Mouse (Mus musculus): ENCODE measurements around the gene Ibtk. TPM values are rescaled to one million over a fixed set of nuclear protein-coding genes. Genes with fewer than 3 reads are reported as not detected.
A peak's percentile ranks its signal among the peaks of the same experiment; 100 is the strongest.

Ibtk gene
- polyA plus RNA-seq, 1 experiment from 2014 or later = 42.9 TPM

DNA sequence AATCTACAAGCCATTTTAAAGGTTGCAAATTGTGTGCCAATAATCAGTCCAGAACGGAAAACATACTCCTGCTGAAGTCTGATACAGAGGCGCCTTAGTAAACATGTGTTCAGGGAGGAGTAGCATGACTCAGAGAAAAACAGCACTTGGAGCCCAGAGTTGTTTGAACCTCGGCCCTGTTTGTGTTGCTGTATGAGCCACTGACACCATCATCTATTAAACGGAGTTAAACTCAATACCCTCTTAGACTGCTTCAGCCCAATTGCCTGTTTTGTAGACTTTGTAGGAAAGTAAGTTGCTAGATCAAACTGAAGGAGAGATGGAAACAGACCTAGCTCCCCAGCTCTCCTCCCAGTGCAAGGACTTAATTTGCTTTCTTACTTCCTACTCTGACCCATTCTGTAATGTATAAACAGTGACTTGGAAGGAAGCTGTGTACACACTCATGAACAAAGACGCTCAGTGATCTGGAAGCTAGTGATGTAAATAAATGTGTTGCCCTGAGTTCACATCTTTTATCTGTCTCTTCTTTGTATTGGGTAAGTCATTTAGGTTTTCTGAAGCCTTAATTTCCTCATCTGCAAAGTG lies 882 bp upstream of the Ibtk start:
- Histone ChIP-seq H3K9me3 (no peaks in the 10 kb centered on the region), H3K27me3 (no peaks in the 10 kb centered on the region), H3K27ac (replicated peaks) (peak overlapping the region; percentile 99), H3K4me1 (peaks cover 16% of the 10 kb centered on the region), H3K4me2 (replicated peaks) (peak overlapping the region; percentile 62), H3K36me3 (no peaks in the 10 kb centered on the region), H3K4me3 (peak overlapping the region; percentile 96), H3K9ac (replicated peaks) (peak overlapping the region; percentile 98)
- no peak for ATAC-seq (ENCODE audit: low FRiP score, low read depth)
- 24% methylated on average over 5 of the region's 5 CpGs for WGBS

DNA sequence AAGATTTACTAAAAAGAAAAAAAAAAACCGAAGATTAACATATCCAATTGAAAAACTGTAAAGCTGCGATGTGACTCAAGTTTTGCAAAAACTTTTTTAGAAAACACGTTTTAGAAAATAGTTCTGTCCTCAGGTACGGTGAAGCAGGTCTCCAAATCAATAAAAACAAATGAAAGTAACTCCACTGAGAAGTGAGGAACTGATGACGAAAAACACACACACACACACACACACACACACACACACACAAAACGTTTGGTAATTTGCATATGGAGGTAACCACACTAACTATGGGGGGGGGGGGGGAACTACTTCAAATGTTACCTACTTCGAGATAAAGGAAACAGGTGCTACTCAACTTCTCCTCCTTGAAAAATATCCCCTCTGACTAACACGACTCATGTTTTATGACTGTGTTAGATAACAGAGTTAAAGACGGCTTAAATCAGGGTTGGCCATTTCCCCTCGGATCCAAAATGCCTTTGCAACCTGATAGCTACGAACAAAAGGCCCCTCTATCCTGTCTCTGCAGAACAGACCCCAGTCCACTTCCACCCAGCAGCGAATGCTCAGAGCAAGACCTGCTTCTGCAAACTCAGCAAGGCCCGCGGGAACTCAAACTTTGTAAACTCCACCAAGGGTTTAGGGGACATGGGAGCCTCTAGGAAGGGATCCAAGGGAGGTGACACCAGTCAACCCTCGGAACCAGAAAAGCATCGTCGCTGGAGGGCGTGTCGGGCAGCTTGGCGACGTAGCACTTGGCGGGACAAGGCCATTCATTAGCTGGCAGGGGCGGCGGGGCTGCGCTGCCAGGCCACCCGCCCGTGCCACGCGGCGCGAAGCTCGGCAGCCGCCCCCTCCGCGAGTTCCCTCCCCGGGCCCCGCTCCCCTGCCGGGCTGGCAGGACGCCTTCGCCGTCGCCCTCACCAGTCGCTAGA lies 661 bp downstream of the Ibtk start:
- H3K4me3 ChIP-seq = peak overlapping the region; percentile 96
- H3K4me1 ChIP-seq = peaks cover 16% of the 10 kb centered on the region
- peak overlapping the region; percentile 98 for H3K9ac ChIP-seq (replicated peaks)
- WGBS = 2% methylated on average over 42 of the region's 43 CpGs
- no peaks in the 10 kb centered on the region for H3K27me3 ChIP-seq
- H3K27ac ChIP-seq (replicated peaks) = peak overlapping the region; percentile 99
- peak overlapping the region; percentile 62 for H3K4me2 ChIP-seq (replicated peaks)
- ATAC-seq (ENCODE audit: low FRiP score, low read depth) = peak; percentile 85
- peaks cover under 1% of the 10 kb centered on the region; the same call in 1 of the 2 replicates for H3K36me3 ChIP-seq
- H3K9me3 ChIP-seq = no peaks in the 10 kb centered on the region

DNA sequence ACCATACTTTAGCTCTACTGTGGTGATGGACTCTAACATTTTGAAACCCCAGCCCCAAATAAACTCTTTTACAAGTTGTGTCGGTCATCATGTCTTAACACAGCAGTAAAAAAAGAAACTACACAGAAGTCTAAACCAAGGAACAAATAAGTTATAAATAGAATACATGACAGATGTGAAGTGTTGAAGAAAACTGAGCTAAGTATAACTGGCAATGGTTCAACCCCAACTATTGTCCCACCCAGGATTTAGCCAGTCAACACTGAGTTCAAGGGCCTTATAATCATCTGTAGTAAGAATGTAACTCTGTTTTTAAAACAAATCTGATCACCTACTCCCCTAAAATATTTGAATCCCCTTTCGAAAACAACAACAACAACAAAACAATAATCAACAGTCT lies 3.6 kb downstream of the Ibtk start:
- Histone ChIP-seq H3K9me3 (no peaks in the 10 kb centered on the region), H3K9ac (replicated peaks) (no peak overlapping the region), H3K4me3 (no peak overlapping the region), H3K27me3 (no peaks in the 10 kb centered on the region), H3K4me1 (peaks cover 16% of the 10 kb centered on the region), H3K4me2 (replicated peaks) (no peak overlapping the region), H3K36me3 (peaks cover 15% of the 10 kb centered on the region), H3K27ac (replicated peaks) (no peak overlapping the region)
- no peak for ATAC-seq (ENCODE audit: low FRiP score, low read depth)
- WGBS = 97% methylated on average over 2 of the region's 2 CpGs

DNA sequence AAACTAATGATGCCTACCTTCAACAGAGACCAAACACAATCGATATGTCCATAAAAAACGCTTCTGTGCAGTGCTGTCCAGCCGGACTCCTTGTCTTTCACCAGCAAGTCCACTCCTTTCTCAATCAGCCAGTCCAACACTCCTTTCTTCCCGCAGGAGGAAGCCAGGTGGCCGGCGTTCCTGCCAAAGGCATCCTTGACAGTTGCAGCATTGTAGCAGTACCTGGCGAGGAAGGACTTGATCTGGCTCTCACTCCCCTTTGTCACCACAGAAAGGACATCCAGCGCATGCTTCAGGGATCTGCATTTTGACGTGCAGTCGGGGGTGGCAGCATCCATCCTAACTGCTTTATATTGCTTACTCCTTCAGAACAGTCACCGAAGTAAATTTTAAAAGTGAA lies 5.8 kb downstream of the Ibtk start:
- Histone ChIP-seq H3K36me3 (peaks cover 15% of the 10 kb centered on the region), H3K4me2 (replicated peaks) (no peak overlapping the region), H3K4me3 (no peak overlapping the region), H3K9me3 (no peaks in the 10 kb centered on the region), H3K9ac (replicated peaks) (no peak overlapping the region), H3K27ac (replicated peaks) (no peak overlapping the region), H3K27me3 (no peaks in the 10 kb centered on the region), H3K4me1 (peaks cover 8% of the 10 kb centered on the region)
- ATAC-seq (ENCODE audit: low FRiP score, low read depth) = no peak
- 87% methylated on average over 11 of the region's 11 CpGs for WGBS

DNA sequence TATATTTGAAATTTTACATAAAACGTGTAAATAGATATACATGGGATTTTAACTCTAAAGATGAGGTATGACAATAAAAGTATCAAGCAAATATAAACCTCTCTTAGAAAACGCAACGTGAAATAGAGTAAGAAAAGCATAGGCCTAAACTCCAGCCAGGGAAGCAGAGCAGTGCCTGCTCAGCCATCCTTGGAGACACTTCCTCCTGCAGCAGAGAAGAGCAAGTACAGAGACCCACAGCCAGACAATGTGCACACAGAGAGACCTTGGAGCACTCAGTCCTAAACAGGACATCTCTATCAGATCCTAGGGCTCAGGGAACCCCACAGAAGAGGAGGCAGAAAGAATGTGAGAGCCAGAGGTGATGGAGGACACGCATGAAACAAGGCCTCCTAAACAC lies 7.0 kb downstream of the Ibtk start:
- no peaks in the 10 kb centered on the region for H3K27me3 ChIP-seq
- peaks cover 18% of the 10 kb centered on the region for H3K36me3 ChIP-seq
- no peaks in the 10 kb centered on the region for H3K9me3 ChIP-seq
- no peak overlapping the region for H3K27ac ChIP-seq (replicated peaks)
- H3K4me1 ChIP-seq = 0 out of 2 replicates have a peak, but pooled peaks cover under 1% of the 10 kb centered on the region
- 92% methylated on average over 4 of the region's 4 CpGs for WGBS
- no peak for ATAC-seq (ENCODE audit: low FRiP score, low read depth)
- no peak overlapping the region for H3K4me2 ChIP-seq (replicated peaks)
- H3K9ac ChIP-seq (replicated peaks) = no peak overlapping the region
- no peak overlapping the region for H3K4me3 ChIP-seq

DNA sequence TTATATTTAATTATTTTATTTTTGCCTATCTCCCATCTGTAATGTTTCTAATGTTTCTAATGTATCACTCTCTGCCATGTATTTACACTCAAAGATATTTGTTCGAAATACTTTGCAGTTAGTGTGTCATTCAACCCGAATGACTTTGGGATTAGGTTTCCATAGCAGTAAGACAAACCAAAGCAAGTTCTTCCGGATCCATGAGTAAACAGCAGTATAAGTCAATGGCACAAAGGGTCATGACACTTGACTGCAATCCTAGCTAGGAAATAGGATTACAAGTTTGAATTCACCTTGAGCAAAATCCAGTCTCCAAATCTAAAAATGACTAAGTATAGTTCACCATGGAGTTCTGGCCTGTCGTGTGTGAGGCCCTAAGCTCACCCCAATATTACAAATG lies 9.9 kb downstream of the Ibtk start:
- no peak for ATAC-seq (ENCODE audit: low FRiP score, low read depth)

DNA sequence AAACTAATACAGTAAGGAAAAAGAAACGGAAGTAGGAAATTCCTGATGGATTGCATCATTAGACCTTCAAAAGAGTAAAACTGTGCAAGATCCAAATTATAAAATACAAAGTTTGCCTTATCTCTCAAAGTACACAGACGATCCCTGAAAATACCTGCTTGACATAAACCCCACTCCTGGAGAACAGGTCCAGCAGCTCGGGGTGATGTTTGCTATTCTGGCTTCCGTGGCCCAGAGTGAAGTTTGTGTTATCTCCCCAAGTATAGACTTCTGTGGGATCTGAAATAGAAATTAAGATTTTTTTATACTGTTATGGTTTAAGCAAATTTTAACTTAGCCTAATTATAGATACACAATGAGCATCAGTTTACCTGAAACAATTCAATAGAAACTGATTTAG lies 14.3 kb downstream of the Ibtk start:
- Histone ChIP-seq H3K4me1 (no peaks in the 10 kb centered on the region), H3K9ac (replicated peaks) (no peak overlapping the region), H3K4me2 (replicated peaks) (no peak overlapping the region), H3K4me3 (no peak overlapping the region), H3K27me3 (no peaks in the 10 kb centered on the region), H3K27ac (replicated peaks) (no peak overlapping the region), H3K9me3 (no peaks in the 10 kb centered on the region), H3K36me3 (peaks cover 48% of the 10 kb centered on the region)
- WGBS = 95% methylated on average over 4 of the region's 4 CpGs
- no peak for ATAC-seq (ENCODE audit: low FRiP score, low read depth)

More for the DNA sequence above, 9.9 kb downstream of the Ibtk start:
- WGBS = 71% methylated on average over 4 of the region's 4 CpGs
- Histone ChIP-seq H3K27me3 (no peaks in the 10 kb centered on the region), H3K4me1 (no peaks in the 10 kb centered on the region), H3K4me3 (no peak overlapping the region), H3K4me2 (replicated peaks) (no peak overlapping the region), H3K9me3 (no peaks in the 10 kb centered on the region), H3K9ac (replicated peaks) (no peak overlapping the region), H3K27ac (replicated peaks) (no peak overlapping the region), H3K36me3 (peaks cover 31% of the 10 kb centered on the region)

DNA sequence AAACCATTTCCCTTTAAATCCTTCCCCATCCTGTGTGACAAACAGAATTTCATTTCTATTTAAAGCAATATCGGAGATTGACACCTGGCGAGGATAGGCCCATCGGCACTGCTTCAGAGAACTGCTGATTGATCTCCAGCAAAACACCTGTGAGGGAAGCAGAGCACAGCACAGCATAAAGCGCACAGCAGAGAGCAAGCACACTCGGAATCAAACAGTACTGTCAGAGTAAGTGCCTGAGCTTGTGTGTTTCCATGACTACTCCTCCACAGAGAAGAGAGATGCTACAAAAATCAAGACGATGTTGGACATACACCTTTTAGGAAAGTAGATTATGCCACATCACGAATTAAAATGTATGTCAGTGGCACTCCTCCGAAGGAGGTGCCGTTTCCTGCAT lies 25.1 kb downstream of the Ibtk start:
- H3K9ac ChIP-seq (replicated peaks) = no peak overlapping the region
- no peaks in the 10 kb centered on the region for H3K27me3 ChIP-seq
- WGBS = 92% methylated on average over 9 of the region's 9 CpGs
- peaks cover 78% of the 10 kb centered on the region for H3K36me3 ChIP-seq
- no peak overlapping the region for H3K27ac ChIP-seq (replicated peaks)
- no peaks in the 10 kb centered on the region for H3K4me1 ChIP-seq
- no peak for ATAC-seq (ENCODE audit: low FRiP score, low read depth)
- H3K4me2 ChIP-seq (replicated peaks) = no peak overlapping the region
- no peak overlapping the region for H3K4me3 ChIP-seq
- H3K9me3 ChIP-seq = no peaks in the 10 kb centered on the region

DNA sequence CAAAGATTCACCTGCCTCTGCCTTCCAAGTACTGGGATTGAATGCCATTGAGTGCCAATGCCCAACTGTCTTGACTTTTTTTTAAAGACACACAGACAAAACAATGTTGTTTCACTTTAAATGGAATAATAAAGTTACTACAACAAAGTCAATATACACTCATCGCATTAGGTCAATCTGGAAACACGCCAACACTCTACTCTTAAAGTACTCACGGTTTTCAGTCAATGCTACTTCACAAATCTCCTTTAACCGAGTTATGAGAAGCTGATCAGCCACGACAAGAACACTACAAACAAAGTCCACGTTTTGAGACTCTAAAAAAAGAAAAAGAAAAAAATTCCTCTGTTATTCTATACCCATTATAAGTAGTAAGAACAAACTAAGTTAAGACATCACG lies 31.8 kb downstream of the Ibtk start:
- H3K27me3 ChIP-seq = no peaks in the 10 kb centered on the region
- no peaks in the 10 kb centered on the region for H3K9me3 ChIP-seq
- ATAC-seq (ENCODE audit: low FRiP score, low read depth) = no peak
- H3K9ac ChIP-seq (replicated peaks) = no peak overlapping the region
- no peak overlapping the region for H3K4me2 ChIP-seq (replicated peaks)
- 90% methylated on average over 7 of the region's 7 CpGs for whole genome bisulfite sequencing
- H3K4me1 ChIP-seq = no peaks in the 10 kb centered on the region
- no peak overlapping the region for H3K4me3 ChIP-seq
- no peak overlapping the region for H3K27ac ChIP-seq (replicated peaks)
- peaks cover 79% of the 10 kb centered on the region for H3K36me3 ChIP-seq

DNA sequence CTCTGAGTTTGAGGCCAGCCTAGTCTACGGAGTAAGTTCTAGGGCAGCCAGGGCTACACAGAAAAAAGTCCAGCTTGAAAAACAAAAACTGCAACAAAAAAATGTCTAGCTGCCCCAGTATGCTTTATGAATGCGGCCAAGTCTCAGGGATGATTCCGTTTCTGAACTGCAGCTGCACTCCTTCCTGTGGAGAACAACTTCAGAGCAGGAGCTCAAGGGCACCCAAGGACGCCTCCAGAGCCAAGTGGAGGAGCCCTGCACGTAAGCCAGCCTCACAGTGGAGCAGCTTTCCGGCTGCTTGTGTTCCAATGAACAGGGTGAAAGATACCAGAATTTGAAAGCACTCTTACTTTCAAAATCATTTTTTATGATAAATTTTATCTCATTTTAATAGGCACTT lies 41.8 kb downstream of the Ibtk start:
- H3K27ac ChIP-seq (replicated peaks) = no peak overlapping the region
- peaks cover 86% of the 10 kb centered on the region for H3K36me3 ChIP-seq
- no peaks in the 10 kb centered on the region for H3K4me1 ChIP-seq
- H3K4me2 ChIP-seq (replicated peaks) = no peak overlapping the region
- 92% methylated on average over 6 of the region's 6 CpGs for WGBS
- no peak for ATAC-seq (ENCODE audit: low FRiP score, low read depth)
- no peaks in the 10 kb centered on the region for H3K9me3 ChIP-seq
- no peak overlapping the region for H3K9ac ChIP-seq (replicated peaks)
- no peak overlapping the region for H3K4me3 ChIP-seq
- H3K27me3 ChIP-seq = no peaks in the 10 kb centered on the region

DNA sequence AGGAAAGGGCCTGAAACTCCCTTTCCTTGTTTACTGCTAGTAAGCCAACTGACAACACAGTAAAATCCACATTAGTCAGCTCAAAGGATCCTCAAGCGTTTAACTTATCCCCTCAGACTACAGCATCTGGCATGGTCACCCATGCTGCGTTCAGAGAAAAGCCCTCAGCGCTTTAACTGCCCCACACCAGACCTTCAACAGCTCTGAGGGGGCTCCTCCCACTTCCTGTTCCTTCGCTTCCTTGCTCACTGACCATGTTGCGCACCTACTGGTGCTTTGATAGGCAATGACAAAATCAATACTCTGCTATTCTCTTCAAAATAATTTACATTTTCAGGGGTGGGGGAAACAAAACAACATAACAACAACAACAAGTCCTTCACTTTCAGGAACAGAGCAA lies 47.2 kb downstream of the Ibtk start:
- Histone ChIP-seq H3K27me3 (no peaks in the 10 kb centered on the region), H3K4me3 (no peak overlapping the region), H3K9ac (replicated peaks) (no peak overlapping the region), H3K4me1 (no peaks in the 10 kb centered on the region), H3K27ac (replicated peaks) (no peak overlapping the region), H3K4me2 (replicated peaks) (no peak overlapping the region), H3K9me3 (no peaks in the 10 kb centered on the region), H3K36me3 (peaks cover 59% of the 10 kb centered on the region)
- no peak for ATAC-seq (ENCODE audit: low FRiP score, low read depth)
- 90% methylated on average over 5 of the region's 5 CpGs for WGBS

DNA sequence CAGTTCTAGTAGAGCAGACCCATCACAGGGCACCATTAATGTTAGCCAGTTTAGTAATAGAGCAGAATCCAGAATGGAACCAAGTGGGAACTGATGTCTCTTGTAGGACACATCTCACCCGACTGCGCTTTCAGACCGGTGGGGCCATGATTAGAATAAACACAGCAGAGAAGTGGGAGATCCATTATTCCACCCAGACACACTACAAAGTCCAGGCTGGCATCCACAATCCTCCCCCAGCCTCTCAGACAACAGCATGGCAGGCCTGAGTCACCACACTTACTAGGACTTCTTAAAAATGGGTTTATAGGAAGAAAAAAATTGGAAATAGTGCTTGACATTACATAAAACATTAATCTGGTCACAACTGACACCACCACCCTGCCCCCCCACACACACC lies 53.5 kb downstream of the Ibtk start:
- WGBS = 94% methylated on average over 3 of the region's 3 CpGs
- no peak for ATAC-seq (ENCODE audit: low FRiP score, low read depth)
- H3K9ac ChIP-seq (replicated peaks) = no peak overlapping the region

More for the DNA sequence above, 53.5 kb downstream of the Ibtk start:
- Histone ChIP-seq H3K27me3 (no peaks in the 10 kb centered on the region), H3K4me1 (no peaks in the 10 kb centered on the region), H3K36me3 (peaks cover 19% of the 10 kb centered on the region), H3K4me3 (no peak overlapping the region), H3K9me3 (no peaks in the 10 kb centered on the region), H3K27ac (replicated peaks) (no peak overlapping the region), H3K4me2 (replicated peaks) (no peak overlapping the region)

Measured in midbrain, embryonic 12.5 days (tissue).